Mouse (Mus musculus): ENCODE measurements around the gene Eif2b4.

DNA sequence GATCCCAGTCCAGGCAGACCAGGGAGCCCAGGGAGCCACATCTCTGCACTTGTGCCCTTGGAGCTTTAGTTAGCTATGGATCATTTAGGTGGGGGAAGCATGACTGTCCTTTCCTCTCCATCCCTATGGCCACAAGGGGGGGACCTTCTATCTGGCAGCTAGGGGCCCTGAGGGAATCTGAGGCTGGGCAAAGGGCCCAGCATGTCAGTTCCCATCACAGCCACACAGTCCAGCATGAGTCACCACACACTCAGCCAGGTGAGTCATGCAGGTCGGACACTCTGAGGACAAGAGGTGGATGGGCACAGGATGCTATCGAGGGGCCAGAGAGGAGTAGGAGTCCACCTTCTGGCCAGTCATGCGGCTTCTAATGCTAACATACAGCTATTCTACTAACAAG, 41.5 kb downstream of the Eif2b4 start:
- TF ChIP-seq HCFC1 (IDR thresholded peaks at IDR 0.05; ENCODE audit: borderline replicate concordance, insufficient read depth, low read length) = no peak
- no peak for TF ChIP-seq ZNF384 (IDR thresholded peaks at IDR 0.05; ENCODE audit: low read depth, low read length)
- no peak for TF ChIP-seq CHD2 (IDR thresholded peaks at IDR 0.05; ENCODE audit: low read depth, low read length)
- TF ChIP-seq ZC3H11A (IDR thresholded peaks at IDR 0.05; ENCODE audit: borderline replicate concordance, low read depth, low read length) = no peak
- no peak for TF ChIP-seq MAFK (IDR thresholded peaks at IDR 0.05; ENCODE audit: insufficient read depth, low read depth, low read length)

Data from ES-E14 (cell line).